Mouse (Mus musculus) lung, adult 2 months (tissue): ENCODE measurements around the gene Actr2.

ENCODE experiments used
- CTCF ChIP-seq: fragments of 200-500 bp; IDR thresholded peaks from 2 replicates; pipeline ENCODE4 v1.5.1; 2011; ENCODE audit warnings: mild to moderate bottlenecking, low read length, control low read depth; ENCODE audit not compliant: insufficient read depth
- POLR2A ChIP-seq: fragments of 200-500 bp; IDR thresholded peaks from 2 replicates; pipeline ENCODE4 v1.6.1; 2011; ENCODE audit warnings: low read depth, mild to moderate bottlenecking, control low read depth, low read length, borderline replicate concordance; ENCODE audit errors: extremely low read depth

GRCm38 (mm10) chr11:20053951-20054350 lies 58.8 kb downstream of the Actr2 start:
- TF ChIP-seq CTCF, result no peak
- no peak for TF ChIP-seq POLR2A
